Mouse (Mus musculus): ENCODE measurements around the gene Xlr5b.
A peak's percentile ranks its signal among the peaks of the same experiment; 100 is the strongest.
"Not testable (repeated sequence)": the region's sequence is repeated elsewhere in the genome, so short reads cannot be mapped to it uniquely, and the experiment has no call there.

The Xlr5b gene

DNA sequence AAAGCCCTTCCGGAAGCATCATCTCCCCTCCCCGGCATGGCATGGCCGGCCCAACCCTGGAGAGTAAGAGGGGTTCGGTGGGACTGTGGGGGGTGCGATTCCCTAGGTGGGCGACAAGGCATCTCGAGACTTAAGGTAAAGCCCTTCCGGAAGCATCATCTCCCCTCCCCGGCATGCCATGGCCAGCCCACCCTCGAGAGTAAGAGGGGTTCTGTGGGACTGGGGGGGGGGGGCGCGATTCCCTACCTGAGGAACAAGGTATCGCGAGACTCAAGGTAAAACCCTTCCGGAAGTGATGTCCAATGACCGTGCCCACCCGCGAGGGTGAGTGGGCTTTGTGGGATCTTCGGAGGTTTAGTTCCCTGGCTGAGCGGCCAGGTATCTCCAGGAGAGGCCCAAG, at the start of gene Xlr5b:
Xlr5b (plus strand) TSS at position 301 of the 400 bp plus-strand sequence.
- not testable (repeated sequence) for DNase-seq

DNA sequence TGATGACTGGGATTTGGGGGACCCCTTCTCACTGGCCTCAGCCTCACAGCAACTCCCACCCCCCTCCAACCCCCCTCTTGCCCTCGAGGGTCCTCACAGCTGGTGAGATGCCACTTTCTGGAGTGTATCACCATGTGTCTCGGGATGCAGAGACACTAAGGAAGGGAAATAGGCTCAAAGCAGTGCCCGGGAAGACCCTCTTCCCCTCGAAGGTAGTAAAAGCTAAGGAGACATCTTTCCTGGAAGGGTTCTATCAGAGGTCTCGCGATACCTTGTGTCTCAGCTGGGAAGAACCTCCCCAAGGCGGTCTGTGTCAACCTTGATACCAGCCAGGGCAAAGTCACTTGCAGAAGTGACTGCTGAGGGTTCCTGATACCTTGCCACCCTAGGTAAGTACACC, 31.8 kb upstream of the Xlr5b start, which contains the start of gene Gm14685:
Gm14685 (plus strand) TSS at position 301 of the 400 bp plus-strand sequence.
- not testable (repeated sequence) for DNase-seq

DNA sequence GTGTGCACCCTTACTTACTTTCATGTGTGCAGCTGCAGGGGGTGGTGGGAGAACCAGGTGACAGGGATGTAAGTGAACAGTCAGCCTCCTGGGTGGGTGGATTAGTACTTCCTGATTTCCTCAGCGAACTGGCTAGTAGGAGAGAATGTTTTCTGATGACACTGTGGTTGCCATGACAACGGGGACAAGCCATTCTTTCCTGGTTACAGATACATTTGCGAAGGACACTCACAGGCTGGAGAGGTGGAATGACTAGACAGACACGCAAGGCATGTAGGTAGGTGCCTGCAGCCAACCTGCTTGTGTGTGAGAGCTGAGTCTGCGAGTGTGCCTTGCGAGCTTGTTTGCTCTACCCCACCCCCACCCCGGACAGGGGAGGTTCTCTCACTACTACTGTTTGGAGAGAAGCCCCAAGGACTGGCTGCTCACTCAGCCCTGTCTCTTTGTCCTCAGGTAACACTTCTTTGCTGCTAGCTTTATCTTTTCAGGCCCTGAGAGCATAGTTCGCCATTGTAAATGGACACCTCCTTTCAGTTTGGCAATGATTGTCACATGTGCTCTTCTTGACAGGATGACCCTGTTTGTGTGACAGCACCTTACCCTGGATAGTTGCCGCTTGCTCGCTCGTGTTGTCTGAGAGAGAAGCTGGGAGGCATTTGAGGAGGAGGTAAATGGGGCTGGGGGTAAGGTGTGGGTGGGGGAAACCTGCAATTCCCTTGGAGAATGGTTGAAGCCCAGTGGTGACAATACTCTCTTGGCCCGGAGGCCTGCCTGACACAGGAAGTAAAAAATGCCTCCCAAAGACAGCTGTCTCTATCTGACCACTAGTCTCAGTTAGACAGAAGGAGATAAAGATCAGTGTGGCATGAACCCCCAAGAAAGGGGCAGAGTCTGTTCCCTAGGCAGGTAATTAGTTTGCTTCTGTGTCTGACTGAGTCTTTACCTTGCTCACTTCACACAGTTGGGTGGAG, 25.5 kb upstream of the Xlr5b start:
- not testable (repeated sequence) for DNase-seq

DNA sequence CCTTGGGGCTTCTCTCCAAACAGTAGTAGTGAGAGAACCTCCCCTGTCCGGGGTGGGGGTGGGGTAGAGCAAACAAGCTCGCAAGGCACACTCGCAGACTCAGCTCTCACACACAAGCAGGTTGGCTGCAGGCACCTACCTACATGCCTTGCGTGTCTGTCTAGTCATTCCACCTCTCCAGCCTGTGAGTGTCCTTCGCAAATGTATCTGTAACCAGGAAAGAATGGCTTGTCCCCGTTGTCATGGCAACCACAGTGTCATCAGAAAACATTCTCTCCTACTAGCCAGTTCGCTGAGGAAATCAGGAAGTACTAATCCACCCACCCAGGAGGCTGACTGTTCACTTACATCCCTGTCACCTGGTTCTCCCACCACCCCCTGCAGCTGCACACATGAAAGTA, 5.4 kb upstream of the Xlr5b start:
- DNase-seq = not testable (repeated sequence)

DNA sequence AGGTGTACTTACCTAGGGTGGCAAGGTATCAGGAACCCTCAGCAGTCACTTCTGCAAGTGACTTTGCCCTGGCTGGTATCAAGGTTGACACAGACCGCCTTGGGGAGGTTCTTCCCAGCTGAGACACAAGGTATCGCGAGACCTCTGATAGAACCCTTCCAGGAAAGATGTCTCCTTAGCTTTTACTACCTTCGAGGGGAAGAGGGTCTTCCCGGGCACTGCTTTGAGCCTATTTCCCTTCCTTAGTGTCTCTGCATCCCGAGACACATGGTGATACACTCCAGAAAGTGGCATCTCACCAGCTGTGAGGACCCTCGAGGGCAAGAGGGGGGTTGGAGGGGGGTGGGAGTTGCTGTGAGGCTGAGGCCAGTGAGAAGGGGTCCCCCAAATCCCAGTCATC, 754 bp downstream of the Xlr5b start, which contains the start of gene DXBay18:
DXBay18 (minus strand) TSS at position 101 of the 400 bp plus-strand sequence.
- not testable (repeated sequence) for DNase-seq

DNA sequence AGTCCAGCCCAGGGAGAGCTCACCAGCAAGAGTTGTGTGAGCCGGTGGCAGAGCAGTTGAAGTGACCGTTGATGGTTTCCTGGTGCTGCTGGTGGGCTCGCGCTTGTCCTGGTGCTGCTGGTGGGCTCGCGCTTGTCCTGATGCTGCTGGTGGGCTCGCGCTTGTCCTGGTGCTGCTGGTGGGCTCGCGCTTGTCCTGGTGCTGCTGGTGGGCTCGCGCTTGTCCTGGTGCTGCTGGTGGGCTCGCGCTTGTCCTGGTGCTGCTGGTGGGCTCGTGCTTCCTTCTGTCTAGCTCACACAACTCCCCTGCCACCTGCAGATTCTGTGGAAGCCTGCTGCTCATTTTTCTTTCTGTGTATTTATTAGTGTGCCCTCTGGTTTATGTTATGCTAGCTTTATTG, 28.3 kb downstream of the Xlr5b start, which contains the start of gene Spin2d:
Spin2d (minus strand) TSS at position 101 of the 400 bp plus-strand sequence.
- not testable (repeated sequence) for DNase-seq

DNA sequence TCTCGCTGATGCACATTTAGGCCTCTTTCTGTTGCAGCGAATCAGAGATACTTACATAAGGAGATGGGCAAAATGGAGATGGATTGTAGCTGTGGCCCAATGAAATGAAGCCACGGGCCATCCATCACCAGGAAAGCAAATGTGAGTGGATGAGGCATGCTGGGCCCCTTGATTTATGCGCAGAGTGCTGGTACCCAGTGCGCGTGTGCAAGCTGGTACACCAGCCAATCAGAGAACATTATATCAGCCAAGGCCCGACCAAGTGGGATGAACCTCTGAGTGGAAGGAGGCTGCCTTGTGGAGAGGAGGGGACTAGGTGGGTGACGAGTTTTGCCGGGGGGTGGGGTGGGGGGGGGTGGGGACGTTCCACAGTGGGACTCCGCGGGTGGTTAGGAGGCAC, 43.3 kb downstream of the Xlr5b start, which contains the start of gene Xlr3b:
Xlr3b (plus strand) TSS at position 274 of the 400 bp plus-strand sequence.
- DNase-seq = peak; percentile 54
